Mouse (Mus musculus) embryonic facial prominence, embryonic 12.5 days (tissue): ENCODE measurements around the gene Olfr420. TPM values are rescaled to one million over a fixed set of nuclear protein-coding genes. Genes with fewer than 3 reads are reported as not detected.

Experiments
- ATAC-seq: fragments of 200-750 bp; cut with Nextera tagmentation; 2 replicates; pipeline ENCODE4 v1.8.0; 2017; ENCODE audit not compliant: insufficient number of reproducible peaks, insufficient read depth, low FRiP score, low TSS enrichment
- H3K27ac ChIP-seq: fragments of 300-500 bp; sonication (generic); 2 replicates; pipeline ENCODE4 v1.5.1; 2016; ENCODE audit warnings: mild to moderate bottlenecking
- H3K27me3 ChIP-seq: fragments of 300-500 bp; sonication (generic); 2 replicates; pipeline ENCODE4 v1.6.1; 2016; ENCODE audit warnings: mild to moderate bottlenecking, moderate library complexity
- H3K36me3 ChIP-seq: fragments of 300-500 bp; sonication (generic); 2 replicates; pipeline ENCODE4 v1.6.1; 2016; ENCODE audit warnings: mild to moderate bottlenecking
- H3K4me1 ChIP-seq: fragments of 300-500 bp; sonication (generic); 2 replicates; pipeline ENCODE4 v1.6.1; 2016
- H3K4me2 ChIP-seq: fragments of 300-500 bp; sonication (generic); replicated peaks from 2 replicates; pipeline ENCODE4 v1.6.1; 2016; ENCODE audit warnings: mild to moderate bottlenecking, moderate library complexity
- H3K4me3 ChIP-seq: fragments of 300-500 bp; sonication (generic); 2 replicates; pipeline ENCODE4 v1.5.1; 2016; ENCODE audit warnings: mild to moderate bottlenecking
- H3K9ac ChIP-seq: fragments of 300-500 bp; sonication (generic); 2 replicates; pipeline ENCODE4 v1.6.1; 2016; ENCODE audit warnings: mild to moderate bottlenecking, moderate library complexity
- H3K9me3 ChIP-seq: fragments of 300-500 bp; sonication (generic); 2 replicates; pipeline ENCODE4 v1.6.1; 2016; ENCODE audit warnings: mild to moderate bottlenecking, moderate library complexity
- WGBS: fragments of 180-500 bp; shearing (Covaris S2); methylation state at CpG from one replicate; pipeline ENCODE4 v1.1.7; 2016; 5-methylcytosine and 5-hydroxymethylcytosine counted together
- polyA plus RNA-seq: library from polyadenylated mRNA; unstranded; fragments of >200 nt; fragmentation: Nextera tagmentation; extraction: Ambion mirVana; gene quantifications from 2 replicates; pipeline ENCODE4 v1.2.1, GENCODE M21; 2016

Olfr420 gene
- polyA plus RNA-seq = 0.08 TPM in 1 of 2 replicates, not detected in the other

DNA sequence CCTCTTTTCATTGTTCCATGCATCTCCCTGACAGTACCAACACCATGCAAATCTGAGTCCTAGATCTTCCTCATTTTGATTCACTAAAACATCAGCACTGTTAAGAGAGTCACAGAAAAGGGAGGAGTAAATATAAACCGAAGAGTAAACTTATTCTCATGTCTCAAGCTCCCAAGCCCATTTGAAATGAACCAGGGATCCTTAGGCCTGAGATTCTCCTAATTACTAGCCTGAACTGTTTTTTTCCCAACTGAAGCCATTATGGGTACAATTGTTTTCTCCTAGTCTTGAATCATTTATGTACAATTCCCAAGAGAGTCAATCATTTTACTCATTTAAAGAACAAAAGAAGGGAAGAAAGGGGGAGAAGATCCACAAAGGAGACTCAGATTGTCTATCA is at the start of gene Olfr420:
Olfr420 (plus strand) TSS at position 301 of the 400 bp plus-strand sequence.
- no peak within 1 kb of the TSS for H3K27ac ChIP-seq
- H3K9me3 ChIP-seq = no peaks in the 10 kb centered on the region
- H3K36me3 ChIP-seq = no peaks in the 10 kb centered on the region
- ATAC-seq = no peak
- H3K4me3 ChIP-seq = no peak within 1 kb of the TSS
- no peak within 1 kb of the TSS for H3K9ac ChIP-seq
- 81% methylated on average over 1 of the region's 1 CpGs for WGBS
- no peak within 1 kb of the TSS for H3K4me2 ChIP-seq
- no peaks in the 10 kb centered on the region for H3K27me3 ChIP-seq
- no peaks in the 10 kb centered on the region for H3K4me1 ChIP-seq

DNA sequence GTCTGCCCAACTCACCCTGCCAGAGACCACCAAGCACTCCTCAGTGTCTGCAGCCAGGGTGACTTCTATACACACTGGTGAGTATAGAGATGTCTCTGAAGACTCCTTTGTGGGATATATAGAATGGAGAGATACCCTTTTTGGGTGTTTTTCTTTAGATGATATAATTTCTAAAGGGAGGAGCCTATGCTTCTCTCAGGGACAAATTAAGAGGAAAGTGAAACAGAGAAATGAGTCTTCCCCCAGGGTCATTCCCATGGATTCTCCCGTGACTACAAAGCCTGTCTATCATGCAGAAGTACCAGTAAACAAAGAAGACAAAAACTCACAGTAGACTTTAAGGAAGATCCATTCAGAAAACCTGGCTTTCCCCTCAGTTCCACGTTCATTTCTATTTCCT is 34.4 kb upstream of the Olfr420 start, which contains the start of gene Olfr231:
Olfr231 (minus strand) TSS at position 101 of the 400 bp plus-strand sequence.
- H3K27ac ChIP-seq = no peak within 1 kb of the TSS
- no peaks in the 10 kb centered on the region for H3K36me3 ChIP-seq
- WGBS = 46% methylated on average over 2 of the region's 2 CpGs
- H3K27me3 ChIP-seq = no peaks in the 10 kb centered on the region
- H3K9ac ChIP-seq = no peak within 1 kb of the TSS
- no peak within 1 kb of the TSS for H3K4me2 ChIP-seq
- H3K4me1 ChIP-seq = no peaks in the 10 kb centered on the region
- no peak for ATAC-seq
- H3K4me3 ChIP-seq = no peak within 1 kb of the TSS
- H3K9me3 ChIP-seq = no peaks in the 10 kb centered on the region

DNA sequence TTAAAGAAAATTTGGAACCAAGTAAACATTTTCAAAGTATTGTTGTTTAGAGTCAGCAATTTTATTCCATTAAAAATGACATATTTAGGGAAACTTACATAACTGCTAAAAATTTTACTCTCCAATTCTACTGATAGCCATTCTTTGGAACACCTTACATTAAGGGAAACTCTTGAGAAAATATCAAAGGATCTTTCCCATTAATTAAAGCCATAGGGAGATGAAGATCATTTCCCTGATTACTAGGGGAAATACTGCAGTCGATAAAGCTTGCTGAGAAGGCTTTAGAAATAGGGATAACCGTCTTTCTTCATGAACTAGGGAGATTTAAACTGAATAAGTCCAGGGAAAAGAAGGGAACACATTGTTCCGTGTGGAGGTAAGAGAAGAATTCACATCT is 24.2 kb upstream of the Olfr420 start, which contains the start of gene Olfr424:
Olfr424 (plus strand) TSS at position 301 of the 400 bp plus-strand sequence.
- Histone ChIP-seq H3K4me2 (no peak within 1 kb of the TSS), H3K27ac (no peak within 1 kb of the TSS), H3K27me3 (no peaks in the 10 kb centered on the region), H3K36me3 (no peaks in the 10 kb centered on the region), H3K9ac (no peak within 1 kb of the TSS), H3K9me3 (no peaks in the 10 kb centered on the region), H3K4me1 (no peaks in the 10 kb centered on the region), H3K4me3 (no peak within 1 kb of the TSS)
- ATAC-seq = no peak
- 75% methylated on average over 3 of the region's 3 CpGs for WGBS

DNA sequence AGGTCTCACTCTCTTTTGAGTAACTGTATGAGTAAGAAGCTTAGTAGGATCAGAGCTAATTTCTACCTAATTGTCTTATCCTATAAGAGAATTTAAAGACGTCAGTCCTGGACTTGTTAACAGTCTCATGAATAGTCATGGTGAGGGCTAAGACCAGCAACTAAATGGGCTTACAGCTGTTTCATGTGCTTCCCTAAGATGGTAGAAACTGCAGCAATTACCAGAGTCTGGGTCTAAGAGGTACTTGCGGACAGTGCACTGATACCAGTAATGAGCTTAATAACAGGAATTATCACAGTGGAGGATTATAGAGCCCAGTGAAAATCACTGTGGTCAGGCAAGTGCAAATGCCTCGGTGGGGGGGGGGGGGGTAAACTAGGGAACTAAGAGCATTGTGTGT is 23.4 kb upstream of the Olfr420 start:
- Histone ChIP-seq H3K36me3 (no peaks in the 10 kb centered on the region), H3K27me3 (no peaks in the 10 kb centered on the region), H3K27ac (no peak overlapping the region), H3K4me1 (no peaks in the 10 kb centered on the region), H3K4me3 (no peak overlapping the region), H3K4me2 (no peak overlapping the region), H3K9me3 (no peaks in the 10 kb centered on the region), H3K9ac (no peak overlapping the region)
- no peak for ATAC-seq
- WGBS = 57% methylated on average over 3 of the region's 3 CpGs

DNA sequence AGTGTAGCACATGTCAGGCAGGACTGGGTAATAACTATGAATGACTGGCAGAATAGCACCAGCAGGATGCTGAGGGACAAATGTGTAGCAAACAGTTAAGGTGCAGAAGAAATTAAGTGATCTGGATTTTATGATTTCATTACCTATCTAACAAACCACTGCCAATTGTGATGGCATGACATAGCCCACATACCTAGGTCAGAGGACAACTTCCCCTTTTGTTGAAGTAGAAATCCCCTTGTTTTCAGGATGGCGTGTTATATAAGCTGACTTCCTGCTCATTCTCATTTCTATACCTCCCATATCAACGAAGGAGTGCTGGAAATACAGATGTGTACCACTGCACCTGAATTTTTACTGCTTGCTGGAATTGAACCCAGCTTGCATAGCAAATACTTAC is 14.0 kb upstream of the Olfr420 start:
- Histone ChIP-seq H3K27me3 (no peaks in the 10 kb centered on the region), H3K4me1 (no peaks in the 10 kb centered on the region), H3K27ac (no peak overlapping the region), H3K9me3 (no peaks in the 10 kb centered on the region), H3K36me3 (no peaks in the 10 kb centered on the region), H3K4me2 (no peak overlapping the region), H3K4me3 (no peak overlapping the region), H3K9ac (no peak overlapping the region)
- WGBS = 76% methylated on average over 2 of the region's 2 CpGs
- ATAC-seq = no peak

DNA sequence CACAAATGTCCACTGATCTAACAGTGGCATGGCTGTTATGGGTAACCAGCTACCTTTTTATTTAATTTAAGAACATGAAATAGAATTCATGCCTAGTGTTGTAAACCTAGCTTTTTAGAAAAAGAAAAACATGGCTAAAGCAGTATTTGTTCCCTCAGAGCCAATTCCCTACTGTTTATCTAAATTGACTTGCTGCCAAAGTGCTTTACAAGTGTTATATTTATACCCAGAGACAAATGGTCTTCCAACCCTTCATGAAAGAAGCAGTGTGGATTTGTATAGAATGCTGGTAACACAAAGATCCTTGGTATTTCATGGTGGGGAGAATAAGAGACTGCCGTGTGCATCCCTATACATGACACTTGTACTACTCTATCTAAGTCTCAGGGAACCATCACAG is 8.7 kb upstream of the Olfr420 start:
- Histone ChIP-seq H3K9me3 (no peaks in the 10 kb centered on the region), H3K27ac (no peak overlapping the region), H3K27me3 (no peaks in the 10 kb centered on the region), H3K9ac (no peak overlapping the region), H3K4me1 (no peaks in the 10 kb centered on the region), H3K4me2 (no peak overlapping the region), H3K4me3 (no peak overlapping the region), H3K36me3 (no peaks in the 10 kb centered on the region)
- ATAC-seq = no peak
- 94% methylated on average over 1 of the region's 1 CpGs for WGBS

DNA sequence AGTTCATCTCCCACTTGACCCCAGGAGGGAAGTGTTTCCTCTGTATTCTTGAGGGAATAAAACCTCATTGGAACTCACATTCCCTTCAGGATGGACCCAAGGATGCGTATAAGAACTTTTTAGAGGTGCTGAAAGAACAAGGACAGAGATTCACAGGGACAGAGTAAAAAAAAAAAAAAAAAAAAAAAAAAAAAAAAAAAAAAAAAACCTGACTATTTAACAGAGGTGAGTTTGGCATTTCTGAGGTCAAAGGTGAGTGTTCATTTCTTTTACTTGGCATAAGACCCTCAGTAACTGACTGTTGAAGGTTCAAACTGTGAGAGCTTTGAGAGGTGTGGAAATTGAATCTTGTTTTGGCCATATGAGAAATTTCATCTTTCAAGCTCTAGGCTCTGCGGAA is 6.1 kb upstream of the Olfr420 start:
- no peak overlapping the region for H3K4me3 ChIP-seq
- no peaks in the 10 kb centered on the region for H3K9me3 ChIP-seq
- no peaks in the 10 kb centered on the region for H3K27me3 ChIP-seq
- H3K9ac ChIP-seq = no peak overlapping the region
- H3K36me3 ChIP-seq = no peaks in the 10 kb centered on the region
- H3K27ac ChIP-seq = no peak overlapping the region
- WGBS = 71% methylated on average over 2 of the region's 2 CpGs
- ATAC-seq = no peak
- H3K4me2 ChIP-seq = no peak overlapping the region
- H3K4me1 ChIP-seq = no peaks in the 10 kb centered on the region

DNA sequence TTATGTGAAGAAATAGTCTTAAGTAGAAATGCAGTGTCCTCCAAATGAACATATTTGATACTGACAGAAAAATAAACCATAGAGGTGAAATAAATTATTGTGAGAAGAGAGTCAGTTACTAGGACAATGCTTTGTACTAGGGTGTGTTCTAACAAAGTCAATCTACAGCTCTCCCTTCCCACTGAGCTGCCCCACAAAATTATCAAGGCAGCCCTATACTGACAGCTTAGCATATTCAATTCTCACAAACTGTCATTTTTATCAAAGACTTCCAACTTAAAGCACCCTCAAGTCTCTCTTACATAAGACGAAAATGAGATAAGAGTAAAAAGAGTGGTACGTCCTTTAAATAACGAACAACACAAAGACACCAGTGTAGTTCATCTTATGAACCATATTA is 2.2 kb downstream of the Olfr420 start:
- H3K4me1 ChIP-seq = no peaks in the 10 kb centered on the region
- H3K27me3 ChIP-seq = no peaks in the 10 kb centered on the region
- no peaks in the 10 kb centered on the region for H3K9me3 ChIP-seq
- H3K4me2 ChIP-seq = no peak overlapping the region
- H3K9ac ChIP-seq = no peak overlapping the region
- 87% methylated on average over 3 of the region's 3 CpGs for WGBS
- H3K4me3 ChIP-seq = no peak overlapping the region
- H3K36me3 ChIP-seq = no peaks in the 10 kb centered on the region
- ATAC-seq = no peak
- H3K27ac ChIP-seq = no peak overlapping the region

DNA sequence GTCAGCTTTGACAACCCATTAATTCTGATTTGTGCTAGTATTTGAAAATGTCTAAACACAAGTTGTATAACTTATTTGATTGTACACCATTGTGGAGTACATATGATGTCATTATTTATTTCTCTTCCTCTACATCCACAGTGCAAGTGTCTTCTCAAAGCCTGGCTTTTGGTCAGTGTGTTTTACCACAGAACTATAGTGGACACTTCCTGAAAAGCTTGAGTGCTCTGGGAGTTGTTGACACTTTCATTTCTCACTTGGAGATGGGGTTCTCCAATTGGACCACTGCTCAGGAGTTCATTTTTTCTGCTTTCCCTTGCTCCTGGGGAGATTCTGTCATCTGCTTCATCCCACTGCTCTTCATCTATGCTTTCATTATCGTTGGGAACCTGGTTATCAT is 3.1 kb downstream of the Olfr420 start:
- no peaks in the 10 kb centered on the region for H3K9me3 ChIP-seq
- no peaks in the 10 kb centered on the region for H3K36me3 ChIP-seq
- no peak overlapping the region for H3K9ac ChIP-seq
- no peak overlapping the region for H3K4me3 ChIP-seq
- ATAC-seq = no peak
- no peak overlapping the region for H3K27ac ChIP-seq
- no peak overlapping the region for H3K4me2 ChIP-seq
- no peaks in the 10 kb centered on the region for H3K27me3 ChIP-seq
- H3K4me1 ChIP-seq = no peaks in the 10 kb centered on the region
- whole genome bisulfite sequencing = 88% methylated on average over 1 of the region's 1 CpGs

DNA sequence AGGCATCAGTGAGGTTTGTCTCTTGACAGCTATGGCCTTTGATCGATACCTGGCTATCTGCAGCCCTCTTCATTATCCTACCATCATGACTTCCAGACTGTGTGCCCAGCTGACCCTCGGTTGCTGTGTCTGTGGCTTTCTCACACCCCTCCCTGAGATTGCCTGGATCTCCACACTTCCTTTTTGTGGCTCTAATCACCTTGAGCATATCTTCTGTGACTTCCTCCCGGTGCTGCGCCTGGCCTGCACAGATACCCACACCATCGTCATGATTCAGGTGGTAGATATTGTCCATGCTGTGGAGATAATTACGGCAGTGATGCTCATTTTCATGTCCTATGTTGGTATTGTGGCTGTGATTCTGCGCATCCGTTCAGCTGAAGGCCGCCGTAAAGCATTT is 3.7 kb downstream of the Olfr420 start:
- H3K4me2 ChIP-seq = no peak overlapping the region
- H3K9ac ChIP-seq = no peak overlapping the region
- H3K27ac ChIP-seq = no peak overlapping the region
- H3K4me3 ChIP-seq = no peak overlapping the region
- H3K36me3 ChIP-seq = no peaks in the 10 kb centered on the region
- no peaks in the 10 kb centered on the region for H3K4me1 ChIP-seq
- no peaks in the 10 kb centered on the region for H3K9me3 ChIP-seq
- ATAC-seq = no peak
- 92% methylated on average over 10 of the region's 10 CpGs for WGBS
- no peaks in the 10 kb centered on the region for H3K27me3 ChIP-seq

DNA sequence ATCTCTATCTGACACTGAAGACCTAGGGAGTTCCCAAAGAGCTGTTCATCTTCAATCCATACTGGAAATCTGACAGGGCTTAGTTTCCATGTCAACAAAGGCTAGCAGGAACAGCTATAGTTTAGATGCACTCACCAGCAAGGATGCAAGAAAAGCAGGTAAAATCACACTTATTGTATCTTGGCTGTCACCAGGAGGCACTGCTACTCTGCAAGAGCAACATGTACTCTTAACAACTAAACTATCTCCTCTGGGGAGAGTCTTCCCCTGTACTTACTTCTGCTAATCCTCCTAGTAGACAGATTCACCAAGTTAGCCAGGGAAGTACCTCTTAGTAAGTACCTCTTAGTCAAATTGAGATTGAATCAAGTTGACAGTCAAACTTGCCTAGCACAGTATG is 13.6 kb downstream of the Olfr420 start:
- no peak overlapping the region for H3K4me2 ChIP-seq
- no peak overlapping the region for H3K9ac ChIP-seq
- H3K27me3 ChIP-seq = no peaks in the 10 kb centered on the region
- no peak for ATAC-seq
- no peak overlapping the region for H3K27ac ChIP-seq
- no peak overlapping the region for H3K4me3 ChIP-seq
- H3K4me1 ChIP-seq = no peaks in the 10 kb centered on the region
- H3K9me3 ChIP-seq = no peaks in the 10 kb centered on the region
- H3K36me3 ChIP-seq = no peaks in the 10 kb centered on the region

DNA sequence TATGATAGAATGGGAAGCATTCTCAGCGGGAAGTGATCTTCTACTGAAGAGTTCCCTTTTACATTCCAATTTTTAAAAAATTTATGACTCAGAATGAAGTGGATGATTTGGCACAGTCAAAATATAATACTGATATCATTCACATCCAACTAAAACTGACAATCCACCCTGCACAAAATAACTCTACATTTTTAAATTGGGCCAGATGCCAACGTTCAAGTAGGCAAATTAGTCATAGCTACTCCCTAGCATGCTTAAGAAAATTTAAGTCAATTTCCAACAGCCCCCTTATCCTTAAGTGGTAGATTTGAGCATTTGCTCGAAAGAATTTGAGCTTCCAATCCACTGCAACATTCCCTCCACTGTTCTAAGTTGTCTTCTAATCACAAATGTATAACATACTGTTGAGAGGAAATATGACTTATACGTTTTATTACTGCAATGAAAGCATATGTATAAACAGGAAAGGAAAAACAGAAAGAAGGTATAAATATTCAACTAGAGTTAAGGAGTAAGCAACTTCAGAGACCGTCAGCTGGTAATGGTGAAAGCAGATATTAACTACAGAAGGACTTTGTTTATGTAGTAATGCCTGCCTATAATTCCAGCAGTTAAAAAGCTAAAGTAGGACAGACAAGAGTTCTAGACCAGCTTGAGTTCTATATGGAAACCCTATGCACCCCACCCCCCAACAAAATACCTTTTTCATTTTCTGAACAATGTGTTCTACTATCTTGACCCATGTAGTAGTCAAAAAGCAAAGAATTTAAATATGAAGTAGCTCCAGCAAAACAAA is 15.5 kb downstream of the Olfr420 start:
- Histone ChIP-seq H3K27me3 (no peaks in the 10 kb centered on the region), H3K27ac (no peak overlapping the region), H3K4me3 (no peak overlapping the region), H3K9ac (no peak overlapping the region), H3K36me3 (no peaks in the 10 kb centered on the region), H3K4me2 (no peak overlapping the region), H3K9me3 (no peaks in the 10 kb centered on the region), H3K4me1 (no peaks in the 10 kb centered on the region)
- ATAC-seq = no peak
- WGBS = 82% methylated on average over 5 of the region's 5 CpGs
